Mouse (Mus musculus) megakaryocyte-erythroid progenitor cell, adult 5-6 weeks (primary cell): Measurements from ENCODE around the gene S1pr4. TPM values are rescaled to one million over a fixed set of nuclear protein-coding genes. Genes with fewer than 3 reads are reported as not detected.
A peak's percentile ranks its signal among the peaks of the same experiment; 100 is the strongest.

Experiments used
- ATAC-seq: replicated peaks from 2 replicates; pipeline ENCODE4 v1.8.0; 2016; ENCODE audit warnings: mild to moderate bottlenecking, inconsistent platforms; ENCODE audit not compliant: severe bottlenecking, poor library complexity, low FRiP score, low TSS enrichment
- total RNA-seq, 2 experiments: library from RNA; stranded (forward) in 1 of 2; stranded (reverse) in 1 of 2; fragments of 200-1000, 215-1000 nt in 1 of 2; fragments of >200 nt in 1 of 2; fragmentation: Nextera tagmentation in 1 of 2; gene quantifications; 2 replicates each; pipeline ENCODE4 v1.2.3; 2014 to 2017

Gene S1pr4
- total RNA-seq, 2 experiments from 2014 or later: 18.9 to 22.2 TPM

- ATAC-seq: no peak
Measured at GRCm38 (mm10) chr10:81495616-81496263, 4.2 kb downstream of the S1pr4 start.

- no peak for ATAC-seq
Measured at GRCm38 (mm10) chr10:81495151-81495550, 4.8 kb downstream of the S1pr4 start.

- no peak for ATAC-seq
Measured at GRCm38 (mm10) chr10:81494260-81495041, 5.5 kb downstream of the S1pr4 start.

GRCm38 (mm10) chr10:81493601-81494220, 6.2 kb downstream of the S1pr4 start:
- no peak for ATAC-seq

GRCm38 (mm10) chr10:81492606-81493240, 7.2 kb downstream of the S1pr4 start:
- no peak for ATAC-seq

GRCm38 (mm10) chr10:81491018-81491417, 8.9 kb downstream of the S1pr4 start:
- no peak for ATAC-seq

GRCm38 (mm10) chr10:81489941-81490340, 10.0 kb downstream of the S1pr4 start:
- no peak for ATAC-seq

- ATAC-seq: no peak
Measured at GRCm38 (mm10) chr10:81488081-81488480, 11.9 kb downstream of the S1pr4 start.

- ATAC-seq: no peak
Measured at GRCm38 (mm10) chr10:81486496-81486895, 13.4 kb downstream of the S1pr4 start.

- peak; percentile 71 for ATAC-seq
Measured at GRCm38 (mm10) chr10:81485479-81486018, 14.4 kb downstream of the S1pr4 start.

- 0 out of 2 replicates have a peak, but pooled peaks have one; percentile 8 for ATAC-seq
Measured at GRCm38 (mm10) chr10:81485060-81485449, 14.9 kb downstream of the S1pr4 start.

GRCm38 (mm10) chr10:81484441-81485059, 15.4 kb downstream of the S1pr4 start:
- no peak for ATAC-seq

- ATAC-seq: no peak
Measured at GRCm38 (mm10) chr10:81483983-81484382, 15.9 kb downstream of the S1pr4 start.

GRCm38 (mm10) chr10:81482533-81482889, 17.4 kb downstream of the S1pr4 start, which contains the start of gene Celf5:
Gene Celf5, minus strand, starts transcription at chr10:81482709.
- ATAC-seq: peak; percentile 26; the same call in 1 of the 2 replicates

GRCm38 (mm10) chr10:81481605-81482532, 18.1 kb downstream of the S1pr4 start:
- no peak for ATAC-seq

- ATAC-seq: no peak
Measured at GRCm38 (mm10) chr10:81474461-81474860, 25.5 kb downstream of the S1pr4 start.

- ATAC-seq: no peak
Measured at GRCm38 (mm10) chr10:81473003-81473451, 26.9 kb downstream of the S1pr4 start.

GRCm38 (mm10) chr10:81472403-81473002, 27.4 kb downstream of the S1pr4 start:
- no peak for ATAC-seq
